Mouse (Mus musculus) regulatory T cell (primary cell): ENCODE measurements around the gene Sympk.

Source experiments
- in situ Hi-C: fragments of 300-600 bp; cut with MboI, MseI; formaldehyde crosslinking; loops from one replicate; pipeline ENCODE4 v1.15.1; 2025; ENCODE audit warnings: high pct_unique_total_duplicates

The Sympk gene

GRCm38 (mm10) chr7:19007026-19007977, 16.9 kb upstream of the Sympk start:
- in situ Hi-C loops: no loop called here

DNA sequence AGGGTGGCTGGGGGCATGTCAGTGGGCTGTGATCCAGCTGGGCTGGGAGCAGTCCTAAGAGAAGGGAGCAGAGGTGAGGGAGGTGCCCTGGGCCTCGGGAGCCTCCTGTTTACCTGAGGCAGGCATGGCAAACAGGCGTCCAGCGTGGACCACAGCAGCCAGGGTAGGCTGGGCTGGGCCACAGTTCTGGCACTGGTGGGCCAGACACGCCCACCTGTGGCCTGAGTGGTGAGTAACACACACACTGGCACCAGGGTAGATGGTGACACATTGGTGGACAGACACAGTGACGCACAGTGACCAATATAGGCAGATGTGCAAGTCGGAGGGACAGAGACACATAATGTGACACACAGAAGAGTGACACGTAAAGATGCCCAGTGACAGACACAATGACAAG, 13.6 kb upstream of the Sympk start:
- in situ Hi-C loops: loop anchor here (10.0 kb wide), 1 partner anchor 686 kb away; no protein-coding TSS in a partner anchor

DNA sequence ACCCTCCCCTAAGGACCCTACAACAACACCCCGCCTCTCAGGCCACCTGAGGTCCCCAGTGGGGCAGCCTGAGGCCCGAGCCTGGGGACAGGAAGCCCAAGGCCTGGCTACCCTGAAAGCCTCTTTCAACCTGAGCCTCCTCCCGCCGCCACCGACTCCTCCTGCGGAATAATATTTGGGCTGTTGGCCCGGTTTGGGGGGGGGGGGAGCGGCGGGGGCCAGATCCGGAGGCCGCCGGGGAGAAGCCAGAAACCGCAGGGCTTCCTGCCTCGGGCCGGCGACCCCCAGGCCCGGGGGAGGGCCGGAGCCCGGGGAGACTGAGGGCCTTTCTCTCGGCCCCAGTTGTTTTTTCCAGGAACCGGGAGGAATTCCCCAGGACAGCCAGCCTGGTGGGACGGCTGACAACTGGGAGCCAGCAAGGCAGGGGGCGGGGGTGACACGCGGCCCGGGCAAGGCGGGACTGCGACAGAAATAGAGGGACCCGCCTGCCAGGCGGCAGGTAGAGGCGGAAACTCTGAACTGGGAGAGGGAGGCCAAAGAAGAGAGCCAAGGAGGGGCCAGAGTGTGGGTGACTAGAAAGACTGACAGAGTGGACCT, 12.1 kb upstream of the Sympk start:
- in situ Hi-C loops: loop anchor here (10.0 kb wide), 1 partner anchor 687 kb away; no protein-coding TSS in a partner anchor

DNA sequence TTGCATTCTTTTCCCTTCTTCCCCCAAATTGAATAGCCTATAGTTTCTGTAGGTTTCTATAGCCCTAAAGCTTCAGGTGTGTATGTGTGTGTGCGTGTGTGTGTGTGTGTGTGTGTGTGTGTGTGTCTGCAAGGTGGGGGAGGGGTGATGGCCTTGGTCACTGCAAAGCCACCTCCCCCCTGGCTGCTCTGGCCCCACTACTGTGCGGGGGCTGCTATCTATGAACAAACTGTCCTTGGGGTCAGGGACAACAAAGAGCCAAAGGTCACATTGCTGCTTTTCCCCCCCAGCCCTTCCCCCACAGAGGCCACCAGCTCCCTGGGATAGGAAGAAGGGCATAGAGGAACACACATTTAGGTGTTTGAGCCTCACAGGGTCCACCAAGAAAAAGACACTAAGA, 11.3 kb upstream of the Sympk start:
- in situ Hi-C loops: loop anchor here (10.0 kb wide), 1 partner anchor 688 kb away; no protein-coding TSS in a partner anchor

DNA sequence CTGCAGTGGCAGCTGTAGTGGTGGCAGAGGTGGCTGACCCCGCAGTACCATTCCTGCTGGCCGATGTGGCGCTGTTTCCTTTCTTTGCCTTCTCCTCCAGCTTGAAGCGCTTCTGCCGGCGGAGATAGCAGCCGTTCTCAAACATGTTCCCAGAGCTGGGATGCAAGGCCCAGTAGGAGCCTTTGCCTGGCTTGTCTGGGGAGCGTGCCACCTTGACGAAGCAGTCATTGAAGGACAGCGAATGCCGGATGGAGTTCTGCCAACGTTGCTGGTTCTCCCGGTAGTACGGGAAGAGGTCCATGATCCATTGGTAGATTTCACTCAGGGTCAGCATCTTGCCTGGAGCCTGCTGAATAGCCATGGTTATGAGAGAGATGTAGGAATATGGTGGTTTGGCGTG, 9.7 kb upstream of the Sympk start:
- in situ Hi-C loops: loop anchor here (10.0 kb wide), 1 partner anchor 690 kb away; no protein-coding TSS in a partner anchor

DNA sequence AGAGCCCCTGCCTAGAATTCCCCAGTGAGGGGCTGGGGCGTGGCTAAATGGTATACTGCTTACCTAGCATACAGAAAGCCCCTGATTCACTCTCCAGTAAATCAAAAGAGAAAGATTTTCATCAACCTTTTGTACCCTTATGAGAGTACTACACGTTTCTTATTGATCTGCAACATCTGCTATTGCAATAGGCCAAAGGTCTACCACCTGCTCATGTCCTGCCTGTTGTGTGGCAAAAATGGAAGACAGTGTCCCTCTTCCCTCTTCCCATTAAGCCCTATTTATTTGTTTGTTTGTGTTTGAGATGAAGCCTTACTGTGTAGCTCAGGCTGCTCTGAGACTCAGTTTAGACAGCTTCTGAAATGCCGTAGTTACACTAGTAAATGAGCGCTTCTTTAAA, 8.1 kb upstream of the Sympk start:
- in situ Hi-C loops: loop anchor here (10.0 kb wide), 1 partner anchor 691 kb away; no protein-coding TSS in a partner anchor

DNA sequence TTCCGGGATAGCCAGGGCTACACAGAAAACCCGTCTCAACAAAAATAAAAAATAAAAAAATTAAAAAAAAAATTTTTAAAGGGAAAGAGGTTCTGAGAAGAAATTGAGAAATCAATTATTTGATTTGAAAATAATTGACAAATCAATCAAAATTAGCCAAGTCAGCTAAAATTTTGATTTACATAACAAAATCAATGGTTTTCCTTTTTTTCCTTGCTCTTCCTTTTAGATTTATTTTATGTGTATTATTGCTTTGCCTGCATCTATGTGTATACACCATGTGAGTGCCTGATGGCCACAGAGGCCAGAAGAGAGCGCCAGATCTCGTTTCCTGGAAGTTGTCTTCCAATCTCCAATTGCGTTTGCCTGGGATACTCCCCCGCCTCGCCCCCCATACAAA, 6.3 kb upstream of the Sympk start:
- in situ Hi-C loops: loop anchor here (10.0 kb wide), 1 partner anchor 693 kb away; no protein-coding TSS in a partner anchor

- in situ Hi-C loops: no loop called here
Measured at GRCm38 (mm10) chr7:19021048-19021447, 3.1 kb upstream of the Sympk start.

GRCm38 (mm10) chr7:19022189-19022958, 1.8 kb upstream of the Sympk start:
- in situ Hi-C loops: no loop called here

GRCm38 (mm10) chr7:19023357-19023814, 791 bp upstream of the Sympk start, which contains the start of gene Foxa3:
Gene Foxa3 (minus strand): TSS chr7:19023538.
- in situ Hi-C loops: no loop called here

- in situ Hi-C loops: no loop called here
Measured at GRCm38 (mm10) chr7:19024581-19025255, 541 bp downstream of the Sympk start.

- in situ Hi-C loops: no loop called here
Measured at GRCm38 (mm10) chr7:19028067-19028466, 3.9 kb downstream of the Sympk start.

- in situ Hi-C loops: no loop called here
Measured at GRCm38 (mm10) chr7:19029084-19029653, 5.0 kb downstream of the Sympk start.

DNA sequence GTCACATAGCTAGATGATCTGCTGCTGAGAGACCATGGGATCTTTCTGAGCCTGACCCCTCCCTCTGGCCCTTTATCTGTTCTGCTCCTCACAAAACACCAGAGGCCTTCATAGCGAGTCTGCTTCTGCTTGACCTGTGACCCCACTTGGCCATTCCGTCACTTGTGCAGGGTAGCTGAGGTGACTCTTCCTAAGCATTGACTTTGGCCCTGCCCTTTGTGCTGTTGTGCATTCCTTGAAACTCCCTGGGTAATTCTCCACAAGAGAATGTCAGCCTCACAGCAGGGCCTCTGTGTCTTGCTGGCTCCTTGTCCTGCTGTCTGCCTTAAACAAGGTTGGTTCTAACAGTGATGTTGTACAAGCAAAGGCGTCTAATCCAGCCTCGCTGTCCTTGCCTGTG, 7.5 kb downstream of the Sympk start:
- in situ Hi-C loops: no loop called here

DNA sequence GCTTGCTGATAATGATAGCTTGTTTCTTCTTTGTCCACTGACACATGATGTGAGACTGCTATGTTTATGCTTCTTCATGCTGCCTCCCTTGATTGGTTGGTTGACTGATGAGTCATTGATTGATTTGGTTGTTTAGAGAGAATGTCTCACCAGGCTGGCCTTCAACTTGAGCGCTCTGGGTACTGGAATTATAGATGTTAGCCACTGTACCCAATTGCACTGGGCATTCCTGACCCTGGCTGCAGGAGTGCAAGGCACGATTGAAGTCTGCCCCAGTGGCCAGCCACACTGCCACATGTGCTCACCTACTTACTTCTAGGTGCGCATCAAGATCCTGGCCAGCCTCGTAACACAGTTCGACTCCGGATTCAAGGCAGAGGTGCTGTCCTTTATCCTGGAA, 20.4 kb downstream of the Sympk start:
- in situ Hi-C loops: no loop called here

DNA sequence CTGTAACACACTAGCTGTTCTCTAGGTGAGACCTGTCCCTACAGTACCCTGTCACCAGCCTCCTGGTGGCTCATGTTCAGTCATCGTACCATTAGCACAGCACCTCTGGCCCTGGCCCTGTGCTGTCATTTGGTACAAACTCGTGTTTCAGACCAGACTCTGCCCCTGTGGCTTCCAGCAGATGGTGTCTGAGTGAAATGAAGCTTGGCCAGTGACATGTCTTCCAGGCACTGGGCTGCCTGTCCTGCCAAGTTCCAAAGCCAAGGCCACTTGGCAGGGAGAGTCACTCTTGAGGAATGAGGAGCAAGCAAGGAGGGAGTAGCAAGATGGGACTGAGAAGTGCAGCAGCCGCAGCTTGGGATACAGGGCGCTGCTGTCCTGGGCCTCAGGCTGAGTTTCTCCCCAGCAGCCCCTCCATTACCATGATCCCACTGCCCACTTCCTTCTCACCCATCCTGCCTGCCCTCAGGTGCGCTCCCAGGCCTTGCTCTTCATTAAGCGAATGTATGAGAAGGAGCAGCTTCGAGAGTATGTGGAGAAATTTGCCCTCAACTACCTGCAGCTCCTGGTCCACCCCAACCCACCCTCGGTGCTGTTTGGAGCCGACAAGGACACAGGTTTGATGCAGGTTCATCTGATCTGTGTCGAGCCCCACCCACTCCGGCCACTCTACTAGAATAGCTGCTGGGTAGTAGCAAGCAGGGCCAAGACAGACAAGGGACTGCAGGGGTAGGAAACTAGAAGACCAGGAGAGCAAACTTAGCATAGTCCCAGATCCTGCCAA, 22.3 kb downstream of the Sympk start:
- in situ Hi-C loops: no loop called here

DNA sequence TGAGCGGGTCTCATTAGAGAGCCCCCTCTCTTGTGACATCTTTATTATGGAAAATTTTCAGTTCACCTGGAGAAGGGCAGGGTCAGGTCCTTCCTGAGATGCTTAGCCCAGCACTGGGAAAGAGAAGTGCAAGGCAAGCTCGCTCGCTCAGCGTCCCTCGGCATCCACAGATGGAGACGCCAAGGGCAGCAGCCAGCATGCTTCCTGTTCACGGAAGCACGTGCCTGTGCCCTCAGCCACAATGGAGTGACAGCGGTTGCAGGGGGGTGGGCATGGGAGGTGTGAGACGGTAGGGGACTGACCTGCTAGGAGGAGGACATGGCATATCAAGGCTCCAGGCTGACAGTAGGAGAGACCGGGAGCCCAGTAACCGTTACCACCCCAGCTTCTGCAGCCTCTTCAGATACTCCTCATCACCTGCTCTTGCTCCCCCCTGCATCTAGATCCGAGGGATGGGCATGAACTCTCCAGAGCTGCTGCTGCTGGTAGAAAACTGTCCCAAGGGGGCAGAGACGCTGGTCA, 23.9 kb downstream of the Sympk start:
- in situ Hi-C loops: no loop called here

DNA sequence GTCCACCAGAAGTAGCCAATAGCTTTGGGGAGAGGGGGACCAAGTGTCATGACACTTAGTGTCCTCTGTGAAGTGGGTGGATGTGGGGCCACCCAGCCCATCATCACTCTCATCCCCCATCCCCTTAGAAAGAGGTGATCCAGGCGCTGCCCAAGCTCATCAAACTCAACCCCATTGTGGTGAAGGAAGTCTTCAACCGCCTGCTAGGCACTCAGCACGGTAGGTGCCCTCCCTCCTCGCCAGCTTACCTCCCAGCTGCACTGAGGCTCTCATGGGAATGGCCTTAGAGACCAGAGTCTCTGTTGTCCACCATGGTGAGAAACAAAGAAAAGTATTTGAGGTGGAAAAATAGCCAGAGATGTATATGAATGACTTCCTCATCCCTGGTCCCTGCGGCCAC, 25.1 kb downstream of the Sympk start:
- in situ Hi-C loops: no loop called here

GRCm38 (mm10) chr7:19050172-19050571, 26.0 kb downstream of the Sympk start:
- in situ Hi-C loops: no loop called here

GRCm38 (mm10) chr7:19051161-19051560, 27.0 kb downstream of the Sympk start:
- in situ Hi-C loops: no loop called here
